Mouse (Mus musculus): Measurements from ENCODE around the gene Pds5b.
"Not testable (repeated sequence)": the region's sequence is repeated elsewhere in the genome, so short reads cannot be mapped to it uniquely, and the experiment has no call there.

Pds5b gene

GRCm38 (mm10) chr5:150706651-150707050 is 33.1 kb downstream of the Pds5b start:
- DNase-seq: peak in 1 of 2 experiments; percentile 13

GRCm38 (mm10) chr5:150707181-150707580 is 33.6 kb downstream of the Pds5b start:
- DNase-seq: not testable (repeated sequence)

GRCm38 (mm10) chr5:150711503-150711902 is 38.0 kb downstream of the Pds5b start:
- DNase-seq: no peak

- DNase-seq: no peak
These were observed 39.9 kb downstream of the Pds5b start for GRCm38 (mm10) chr5:150713431-150713830.

GRCm38 (mm10) chr5:150717775-150718174 is 44.2 kb downstream of the Pds5b start:
- DNase-seq: peak in 1 of 2 experiments; percentile 29

- no peak for DNase-seq
These were observed 51.1 kb downstream of the Pds5b start for GRCm38 (mm10) chr5:150724641-150725040.

GRCm38 (mm10) chr5:150737028-150737427 is 63.5 kb downstream of the Pds5b start:
- not testable (repeated sequence) for DNase-seq

GRCm38 (mm10) chr5:150739311-150739710 is 65.8 kb downstream of the Pds5b start:
- DNase-seq: no peak

GRCm38 (mm10) chr5:150740597-150740996 is 67.1 kb downstream of the Pds5b start:
- no peak for DNase-seq

GRCm38 (mm10) chr5:150756623-150757022 is 83.1 kb downstream of the Pds5b start:
- DNase-seq: peak in 1 of 2 experiments; percentile 7

- DNase-seq: no peak
These were observed 98.9 kb downstream of the Pds5b start for GRCm38 (mm10) chr5:150772403-150772802.

- DNase-seq: no peak
These were observed 99.5 kb downstream of the Pds5b start for GRCm38 (mm10) chr5:150773083-150773482.

- no peak for DNase-seq
These were observed 114.7 kb downstream of the Pds5b start for GRCm38 (mm10) chr5:150788261-150788660.

- DNase-seq: peak; percentile 36 to 60
These were observed 115.5 kb downstream of the Pds5b start for GRCm38 (mm10) chr5:150789039-150789438.

- DNase-seq: no peak
These were observed 120.6 kb downstream of the Pds5b start for GRCm38 (mm10) chr5:150794181-150794580.

GRCm38 (mm10) chr5:150800056-150800455 is 126.5 kb downstream of the Pds5b start:
- DNase-seq: no peak

GRCm38 (mm10) chr5:150814111-150814990 is 140.8 kb downstream of the Pds5b start:
- DNase-seq: no peak

GRCm38 (mm10) chr5:150815400-150815799 is 141.9 kb downstream of the Pds5b start:
- no peak for DNase-seq

- no peak for DNase-seq
These were observed 143.2 kb downstream of the Pds5b start for GRCm38 (mm10) chr5:150816775-150817174.

- no peak for DNase-seq
These were observed 144.5 kb downstream of the Pds5b start for GRCm38 (mm10) chr5:150818041-150818440.

GRCm38 (mm10) chr5:150818886-150819285 is 145.3 kb downstream of the Pds5b start:
- DNase-seq: no peak

- no peak for DNase-seq
These were observed 146.0 kb downstream of the Pds5b start for GRCm38 (mm10) chr5:150819520-150819919.

- no peak for DNase-seq
These were observed 147.6 kb downstream of the Pds5b start for GRCm38 (mm10) chr5:150821152-150821551.

- DNase-seq: peak in 1 of 2 experiments; percentile 23
These were observed 149.2 kb downstream of the Pds5b start for GRCm38 (mm10) chr5:150822781-150823180.

Data from lung, adult 18-20 months (tissue).